Mouse (Mus musculus) c-Kit-negative CD71-positive TER-119-positive erythroid progenitor cells, embryonic 14.5 days (primary cell): ENCODE data around the gene Actr3.
"Not testable (repeated sequence)": the region's sequence is repeated elsewhere in the genome, so short reads cannot be mapped to it uniquely, and the experiment has no call there.

Experiments used
- DNase-seq: peaks from one replicate; pipeline ENCODE4 v3.0.0-alpha.2; 2013; ENCODE audit warnings: low read depth, low spot score

Actr3 gene

DNA sequence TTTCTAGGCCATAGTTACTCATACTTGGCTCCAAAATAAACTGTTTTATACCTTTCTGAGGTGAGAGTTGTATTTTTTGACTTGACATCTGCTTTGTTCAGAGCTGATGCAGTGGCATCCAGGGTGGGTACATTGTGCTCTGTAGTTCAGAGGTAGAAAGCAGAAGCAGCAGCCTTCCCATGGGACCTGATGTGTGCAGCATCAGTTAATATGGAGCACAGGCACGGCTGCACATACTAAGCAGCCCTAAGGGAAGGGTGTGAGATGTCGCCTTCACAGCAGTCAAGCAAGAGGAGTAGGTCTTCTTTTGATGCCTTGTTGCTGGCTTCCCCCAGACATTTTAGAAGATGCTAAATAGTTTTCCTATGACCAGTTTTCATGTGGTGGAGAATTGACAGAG, 3.3 kb upstream of the Actr3 start:
- DNase-seq = no peak

DNA sequence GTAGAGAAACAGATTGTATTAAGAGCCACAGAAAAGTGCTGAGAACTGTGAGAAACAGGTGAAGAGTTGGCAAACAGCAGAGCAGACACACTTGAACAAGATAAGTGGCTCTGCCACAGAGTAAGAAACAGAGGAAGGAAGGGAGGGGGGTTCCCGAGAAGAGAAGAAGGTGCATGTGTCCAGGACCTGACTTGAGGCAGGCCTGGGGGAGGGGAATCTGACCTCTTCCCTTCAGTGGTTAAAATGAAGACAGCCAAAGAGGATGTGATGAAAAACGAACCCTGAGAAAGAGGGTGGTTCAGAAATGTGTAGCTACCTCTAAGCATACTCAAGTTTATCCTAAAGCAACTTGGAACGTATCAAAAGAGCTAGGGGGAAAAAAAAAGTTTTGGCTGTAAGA, 2.4 kb upstream of the Actr3 start:
- no peak for DNase-seq

DNA sequence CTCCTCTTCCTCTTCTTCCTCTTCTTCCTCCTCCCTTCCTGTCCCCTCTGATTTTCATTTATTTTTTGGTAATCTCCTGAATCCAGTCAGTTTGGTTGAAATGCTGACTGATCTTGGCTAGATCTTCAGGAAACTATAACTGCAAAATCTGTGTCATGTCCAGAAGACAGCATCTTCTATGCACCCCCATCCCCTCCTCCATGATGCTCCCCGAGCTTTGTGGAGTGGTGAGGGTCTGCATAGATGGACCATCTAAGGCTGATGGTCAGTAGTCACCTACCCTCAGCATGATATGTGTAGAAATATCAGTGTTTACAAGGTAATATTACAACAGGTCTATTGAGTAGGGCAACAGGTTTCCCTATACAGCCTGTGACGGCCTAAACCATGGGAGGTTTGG, 1.6 kb upstream of the Actr3 start:
- DNase-seq = no peak

DNA sequence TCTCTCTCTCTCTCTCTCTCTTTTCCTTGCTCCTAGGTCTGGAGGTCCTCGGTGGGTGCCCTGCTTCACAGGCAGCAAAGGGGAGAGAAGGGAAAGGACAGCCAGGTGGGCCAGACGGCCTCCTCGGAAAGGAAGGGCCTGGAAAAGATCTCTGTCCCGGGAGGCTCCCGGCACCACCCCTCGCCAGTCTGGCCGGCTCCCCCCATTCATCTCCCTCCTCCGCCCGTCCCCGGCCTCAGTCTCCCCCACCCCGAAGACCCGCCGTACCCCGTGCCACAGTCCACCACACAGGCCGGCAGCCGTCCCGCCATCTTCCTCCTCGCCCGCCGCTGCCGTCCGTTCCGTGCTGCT, 534 bp downstream of the Actr3 start:
- peak; percentile 31 for DNase-seq

DNA sequence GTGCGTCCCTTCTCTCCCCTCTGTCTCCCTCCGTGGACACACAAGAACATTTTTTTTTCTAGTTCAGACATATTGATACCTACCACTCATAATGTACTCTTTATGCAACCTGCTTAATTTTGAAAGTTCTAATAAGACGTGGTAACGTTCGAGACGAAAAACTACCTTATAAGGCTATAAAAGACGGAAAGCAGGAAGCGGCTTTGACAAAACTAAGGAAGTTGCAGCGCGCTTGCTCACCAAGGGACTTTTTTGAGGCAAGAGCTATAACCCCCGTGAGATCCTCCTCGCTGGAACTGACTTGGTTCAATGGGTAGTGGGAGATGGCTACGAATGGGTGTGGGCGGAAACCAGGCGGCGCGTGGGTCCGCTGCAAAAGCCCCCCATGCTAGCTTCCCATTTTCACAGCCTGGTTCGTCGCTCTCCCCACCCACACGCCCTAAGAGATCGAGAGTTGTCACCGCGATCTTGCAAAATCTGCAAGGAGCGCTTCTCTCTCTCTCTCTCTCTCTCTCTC, 984 bp downstream of the Actr3 start:
- peak; percentile 31 for DNase-seq

DNA sequence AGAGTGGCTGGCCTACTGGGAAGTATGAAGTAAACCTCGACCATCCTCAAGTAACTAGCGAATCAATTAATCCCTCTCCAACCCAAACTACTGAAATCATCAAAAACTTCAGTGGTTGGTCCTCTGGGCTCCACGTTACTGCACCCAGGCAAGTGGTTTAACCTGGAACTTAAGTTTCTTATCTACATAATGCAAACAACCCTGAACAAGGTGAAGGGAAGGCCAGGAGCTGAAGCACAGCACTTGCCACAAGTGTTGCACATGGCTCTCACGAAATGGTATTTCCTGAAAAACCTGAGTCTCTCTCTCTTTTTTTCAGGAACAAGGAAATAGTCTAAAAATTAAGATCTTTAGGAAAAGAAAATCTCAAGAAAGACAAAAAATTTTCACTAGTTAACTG, 4.2 kb downstream of the Actr3 start:
- DNase-seq = no peak

DNA sequence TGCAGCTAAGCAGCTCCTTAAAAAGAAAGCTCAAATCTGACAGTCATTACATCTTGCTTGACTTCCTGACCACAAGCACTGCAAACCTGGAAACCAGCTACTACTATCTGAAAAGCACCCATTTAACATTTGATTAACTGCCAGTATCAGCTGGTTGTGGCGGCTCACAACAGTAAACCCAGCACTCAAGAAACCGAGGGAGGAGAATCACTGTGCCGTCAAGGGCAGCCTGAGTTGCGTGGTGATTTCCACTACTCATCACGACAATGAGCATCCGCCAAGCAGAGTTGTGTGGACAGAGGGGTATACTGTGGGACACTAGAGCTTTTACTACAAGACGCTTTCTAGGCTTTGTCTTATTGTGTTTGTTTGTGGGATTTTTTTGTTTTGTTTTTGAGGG, 4.8 kb downstream of the Actr3 start:
- no peak for DNase-seq

DNA sequence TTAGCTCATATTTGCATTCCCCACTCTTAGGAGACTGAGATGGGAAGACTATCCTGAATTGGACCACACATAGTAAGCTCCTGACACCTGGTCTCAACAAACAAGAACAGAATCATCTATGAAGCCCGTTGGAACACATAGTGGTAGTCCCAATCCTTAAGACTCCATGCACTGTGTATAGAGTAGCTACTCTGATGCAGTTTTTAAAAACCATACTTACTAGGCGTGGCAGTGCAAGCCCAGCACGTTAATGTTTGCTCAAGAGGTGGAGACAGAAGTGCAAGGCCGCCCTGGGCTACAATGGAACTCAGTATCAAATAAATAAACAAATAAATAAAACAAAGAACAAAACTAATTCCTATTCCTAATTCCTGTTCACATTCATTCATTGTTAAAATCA, 5.5 kb downstream of the Actr3 start:
- DNase-seq = no peak

DNA sequence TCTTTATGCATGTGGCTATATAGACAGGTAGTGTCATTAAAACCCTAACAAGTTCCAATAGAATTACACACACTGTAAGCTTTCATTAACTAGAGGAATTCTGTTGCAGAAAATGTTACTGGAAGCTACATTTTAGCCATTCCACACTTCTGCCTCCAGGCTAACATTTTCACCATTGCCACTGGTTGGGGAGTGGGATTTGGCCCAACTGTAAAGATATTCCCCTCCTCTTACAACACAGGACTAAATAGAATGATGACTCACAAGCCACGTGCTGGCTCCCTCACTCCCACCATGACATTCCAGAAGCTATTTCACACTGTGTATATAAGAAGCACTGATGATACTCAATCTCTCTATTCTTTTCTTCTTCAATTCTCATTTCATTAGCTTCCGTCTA, 7.2 kb downstream of the Actr3 start:
- DNase-seq = no peak

DNA sequence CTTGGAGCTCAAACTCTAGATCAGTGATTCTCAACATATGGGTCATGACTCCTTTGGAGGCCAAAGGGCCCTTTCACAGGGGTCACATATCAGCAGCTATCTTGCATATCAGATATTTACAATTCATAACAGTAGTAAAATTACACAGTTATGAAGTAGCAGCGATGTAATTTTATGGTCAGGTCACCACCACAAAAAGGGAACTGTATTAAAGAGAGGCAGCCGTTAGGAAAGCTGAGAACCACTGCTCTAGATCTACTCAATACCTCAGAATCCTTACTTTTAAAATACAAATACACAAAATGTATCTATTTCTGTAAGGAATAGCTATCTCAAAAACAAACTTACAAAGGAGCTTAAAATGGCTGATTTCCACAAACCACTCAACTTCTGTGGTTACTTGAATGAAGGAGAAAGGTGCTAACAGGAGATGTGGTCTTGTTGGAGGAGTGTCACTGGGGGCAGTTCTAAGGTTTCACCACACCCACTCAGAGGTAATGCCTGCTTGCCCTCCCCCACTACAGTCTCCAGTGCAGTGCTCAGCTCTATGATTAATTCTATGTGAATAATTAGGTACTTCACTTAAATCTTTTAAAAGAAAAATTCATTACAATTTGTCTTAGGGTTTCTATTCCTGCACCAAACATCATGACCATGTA, 9.0 kb downstream of the Actr3 start:
- DNase-seq = no peak

DNA sequence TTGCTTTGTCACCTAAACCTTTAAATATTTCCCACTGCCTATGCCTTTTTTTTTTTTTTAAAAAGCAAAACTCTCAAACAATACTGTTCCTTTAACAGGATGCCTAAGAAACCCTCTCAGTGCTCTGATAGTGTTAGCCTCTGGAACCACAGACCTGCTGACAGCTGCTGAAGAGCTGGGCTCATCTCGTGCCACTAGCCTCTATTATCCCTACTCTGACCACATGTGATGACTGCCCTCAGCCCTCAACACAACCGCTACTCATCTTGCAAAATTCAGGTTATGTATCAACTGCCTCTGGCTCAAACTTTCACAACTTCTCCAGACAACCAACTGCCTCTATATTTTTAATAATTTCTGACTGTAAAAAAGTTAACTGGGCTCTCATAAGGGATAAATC, 15.6 kb downstream of the Actr3 start:
- no peak for DNase-seq

DNA sequence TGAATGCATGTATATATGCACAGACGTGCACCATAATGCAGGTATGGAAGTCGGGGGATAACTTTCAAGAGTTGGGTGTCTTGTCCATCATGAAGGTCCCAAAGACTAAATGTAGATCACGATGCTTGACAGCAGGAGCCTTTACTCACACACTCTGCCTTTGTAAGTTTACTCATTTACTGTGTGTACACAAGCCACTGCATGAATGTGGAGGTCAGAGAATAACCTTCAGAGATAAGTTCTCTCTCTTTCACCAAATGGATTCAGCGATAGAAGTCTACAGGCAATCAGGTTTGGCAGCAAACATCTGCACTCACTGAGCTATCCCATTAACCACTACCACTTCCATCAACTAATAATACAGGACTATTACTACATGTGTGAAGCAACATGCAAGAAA, 16.8 kb downstream of the Actr3 start:
- no peak for DNase-seq

DNA sequence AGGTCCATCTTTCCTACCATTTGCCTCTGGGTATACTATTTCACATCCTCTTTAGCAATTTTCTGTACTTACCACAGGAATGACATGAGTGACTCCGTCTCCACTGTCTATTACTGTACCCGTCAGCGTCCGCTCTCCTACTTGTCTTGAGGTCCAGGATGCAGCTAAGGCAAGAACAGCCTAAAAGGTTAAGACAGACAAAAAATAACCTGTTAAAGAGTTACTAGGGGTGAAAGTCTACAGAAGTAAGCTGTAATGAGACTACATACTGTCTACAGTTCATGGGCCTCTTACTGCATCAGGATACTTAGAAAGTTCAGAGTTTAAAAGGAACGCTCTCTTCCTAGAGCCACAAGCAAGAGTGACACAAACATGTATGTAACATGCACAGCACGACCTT, 28.3 kb downstream of the Actr3 start:
- DNase-seq = no peak

DNA sequence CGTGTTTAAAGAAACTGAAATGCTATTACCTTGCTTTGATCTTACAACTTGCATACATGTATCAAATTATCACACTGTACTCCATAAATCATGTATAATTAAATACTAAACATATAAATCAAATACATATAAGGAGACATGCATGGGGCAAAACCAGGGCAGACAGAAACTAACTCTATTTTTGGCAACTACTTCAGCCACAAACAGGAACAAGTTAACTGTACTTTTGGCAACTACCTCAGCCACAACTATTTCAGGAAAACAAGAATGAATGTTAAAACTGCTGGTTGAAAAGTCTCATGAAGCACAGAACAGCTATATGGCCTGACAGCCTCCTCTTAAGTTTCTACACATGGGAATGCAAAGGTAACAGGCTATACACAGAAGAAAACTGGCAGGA, 40.1 kb downstream of the Actr3 start:
- DNase-seq = no peak

DNA sequence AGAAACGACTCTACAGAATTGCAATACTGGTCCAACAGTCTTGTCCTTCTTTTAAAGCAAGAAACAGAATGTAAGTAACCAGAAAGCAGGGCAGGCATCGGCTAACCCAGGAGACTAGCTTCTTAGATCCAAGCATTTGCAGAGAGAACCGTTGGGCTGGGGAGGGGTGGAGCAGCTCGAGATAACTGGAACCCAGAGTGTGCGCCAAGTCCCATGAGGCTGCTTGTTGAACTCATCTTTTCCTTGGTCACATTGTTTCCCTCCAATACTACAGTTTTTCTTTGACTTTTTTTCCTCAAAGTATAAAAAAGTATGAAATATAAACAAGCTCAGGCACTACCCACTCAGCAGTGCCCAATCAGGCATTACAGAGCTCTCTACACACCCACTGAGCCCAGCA, 42.2 kb downstream of the Actr3 start:
- DNase-seq = not testable (repeated sequence)

DNA sequence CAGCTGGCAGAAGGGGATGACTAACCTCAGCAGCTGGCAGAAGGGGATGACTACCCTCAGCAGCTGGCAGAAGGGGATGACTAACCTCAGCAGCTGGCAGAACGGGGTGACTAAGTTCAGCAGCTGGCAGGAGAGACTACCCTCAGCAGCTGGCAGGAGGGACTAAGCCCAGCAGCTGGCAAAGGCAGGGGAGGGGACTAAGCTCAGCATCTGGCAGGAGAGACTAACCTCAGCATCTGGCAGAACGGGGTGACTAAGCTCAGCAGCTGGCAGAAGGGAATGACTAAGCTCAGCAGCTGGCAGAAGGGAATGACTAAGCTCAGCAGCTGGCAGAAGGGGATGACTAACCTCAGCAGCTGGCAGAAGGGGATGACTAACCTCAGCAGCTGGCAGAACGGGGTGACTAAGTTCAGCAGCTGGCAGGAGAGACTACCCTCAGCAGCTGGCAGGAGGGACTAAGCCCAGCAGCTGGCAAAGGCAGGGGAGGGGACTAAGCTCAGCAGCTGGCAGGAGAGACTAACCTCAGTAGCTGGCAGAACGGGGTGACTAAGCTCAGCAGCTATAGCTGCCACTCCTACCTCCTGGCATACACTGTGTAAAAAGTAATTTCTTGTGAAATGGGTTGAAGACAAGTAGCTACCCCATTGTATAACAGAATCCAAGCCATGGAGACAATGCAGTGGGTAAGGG, 45.3 kb downstream of the Actr3 start:
- not testable (repeated sequence) for DNase-seq

DNA sequence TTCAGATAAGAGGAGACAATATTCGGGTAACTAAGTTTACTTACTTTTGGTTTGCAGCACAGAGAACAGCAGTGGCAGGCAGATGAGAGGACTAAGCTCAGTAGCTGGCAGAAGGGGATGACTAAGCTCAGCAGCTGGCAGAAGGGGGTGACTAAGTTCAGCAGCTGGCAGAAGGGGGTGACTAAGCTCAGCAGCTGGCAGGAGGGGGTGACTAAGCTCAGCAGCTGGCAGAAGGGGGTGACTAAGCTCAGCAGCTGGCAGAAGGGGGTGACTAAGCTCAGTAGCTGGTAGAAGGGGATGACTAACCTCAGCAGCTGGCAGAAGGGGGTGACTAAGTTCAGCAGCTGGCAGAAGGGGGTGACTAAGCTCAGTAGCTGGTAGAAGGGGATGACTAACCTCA, 45.9 kb downstream of the Actr3 start:
- not testable (repeated sequence) for DNase-seq

DNA sequence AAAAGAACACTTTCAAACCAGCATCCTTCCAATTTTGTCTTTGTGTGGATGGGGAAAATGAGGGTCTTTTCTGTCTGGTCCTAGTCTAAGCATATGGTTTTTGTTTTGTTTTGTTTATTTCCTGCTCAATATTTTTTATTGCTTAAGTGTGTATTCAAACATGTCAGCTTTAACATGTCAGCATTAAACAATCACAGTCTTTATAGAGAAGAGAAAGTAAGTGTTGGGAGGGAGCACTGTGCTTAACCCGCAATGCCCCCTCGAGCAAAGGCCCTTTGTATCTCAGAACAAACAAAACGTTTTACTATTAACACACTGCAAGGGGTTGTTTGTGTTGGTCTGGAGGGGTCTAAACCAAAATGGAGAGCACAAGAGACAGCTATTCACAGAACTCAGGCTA, 47.2 kb downstream of the Actr3 start:
- DNase-seq = no peak

DNA sequence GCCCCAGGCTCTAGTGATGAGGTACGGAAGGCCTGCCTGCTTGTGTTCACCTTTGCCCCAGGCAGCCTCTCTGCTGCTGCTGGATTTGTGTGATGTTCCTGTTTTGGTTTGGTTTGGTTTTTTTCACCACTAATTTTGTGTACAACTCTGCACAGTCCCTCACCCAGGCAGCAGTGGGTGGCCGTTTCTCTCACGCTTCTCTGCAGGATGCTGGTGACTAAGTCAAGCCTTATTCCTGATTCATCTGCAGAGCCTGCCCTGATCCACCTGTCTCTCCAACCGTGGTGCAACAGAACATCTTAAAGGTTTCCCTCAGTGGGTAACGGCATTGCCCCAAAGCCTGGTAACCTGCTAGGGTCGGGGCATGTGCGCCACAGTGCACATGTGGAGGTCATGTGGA, 49.3 kb downstream of the Actr3 start:
- DNase-seq = no peak

DNA sequence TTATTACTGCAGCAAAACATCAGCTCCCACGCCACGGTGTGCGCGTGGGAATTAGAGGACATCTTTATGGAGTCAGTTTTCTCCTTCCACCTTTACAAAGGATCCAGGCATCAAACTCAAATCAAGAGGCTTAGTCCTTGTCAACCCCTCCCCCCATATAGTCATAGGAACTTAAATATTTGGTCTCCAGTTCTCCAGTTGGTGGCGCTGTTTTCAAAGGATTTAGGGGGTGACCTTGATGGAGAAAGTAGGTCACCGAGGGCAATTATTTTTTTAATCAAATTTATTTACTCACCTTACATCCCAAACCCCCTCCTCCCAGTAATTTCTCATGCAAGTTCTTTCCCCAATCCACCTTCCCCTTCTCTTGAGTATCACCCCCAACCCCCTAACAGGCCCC, 52.9 kb downstream of the Actr3 start:
- no peak for DNase-seq

DNA sequence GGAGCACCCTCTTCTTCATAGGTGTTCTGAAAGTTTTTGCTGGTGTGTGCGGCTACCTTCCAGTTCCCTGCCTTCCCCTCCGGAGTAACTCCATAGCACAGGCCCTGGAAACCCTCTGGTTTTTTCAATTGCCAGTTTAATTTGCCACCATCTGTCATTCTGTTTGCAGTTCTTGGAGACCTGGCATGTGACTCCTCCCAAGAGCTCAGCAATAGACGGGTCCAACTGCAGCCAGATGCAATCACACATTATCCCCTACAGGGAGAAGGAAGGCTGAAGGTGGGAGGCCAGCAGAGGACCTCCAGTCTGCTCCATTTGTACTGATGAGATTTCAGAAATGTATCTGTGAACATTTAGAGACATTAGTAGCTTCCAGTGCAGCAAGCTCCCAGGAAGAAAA, 56.6 kb downstream of the Actr3 start:
- DNase-seq = no peak

DNA sequence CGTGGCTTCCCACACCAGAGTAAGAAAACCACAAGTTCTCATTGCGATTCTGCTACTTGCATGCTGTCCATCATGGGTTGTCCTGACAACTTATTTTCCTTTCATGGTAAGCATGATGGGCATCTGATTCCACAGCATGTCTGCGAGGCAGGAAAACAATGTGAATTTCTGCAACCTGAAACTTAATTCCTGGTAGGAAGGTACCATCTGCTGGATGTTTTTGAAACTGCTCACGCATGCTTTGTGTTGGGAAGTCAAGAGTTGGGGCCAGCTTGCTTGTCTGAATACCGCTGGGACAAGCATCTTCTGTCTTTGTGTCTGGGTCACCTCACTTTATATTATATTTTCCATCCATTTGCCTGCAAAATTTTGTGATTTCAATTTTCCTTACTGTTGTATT, 62.7 kb downstream of the Actr3 start:
- DNase-seq = no peak

DNA sequence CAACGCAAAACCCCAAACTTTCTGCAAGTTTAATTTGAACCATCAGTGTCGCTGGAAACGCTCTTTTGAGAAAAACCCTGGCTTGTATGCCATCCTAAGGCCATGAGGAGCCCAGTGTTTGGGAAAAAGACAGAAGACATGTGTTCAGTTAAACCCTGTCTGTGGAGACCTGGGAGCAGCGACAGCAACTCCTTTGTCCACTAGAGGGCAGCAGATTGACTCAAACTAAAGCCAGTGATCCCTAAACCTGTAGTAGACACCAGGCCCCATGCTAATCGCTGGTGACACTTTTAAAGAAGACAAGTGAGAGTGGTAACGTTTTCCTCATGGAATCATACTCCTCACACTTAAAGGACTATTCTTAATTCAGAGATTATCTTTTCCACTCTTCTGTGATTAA, 64.7 kb downstream of the Actr3 start:
- peak; percentile 48 for DNase-seq

DNA sequence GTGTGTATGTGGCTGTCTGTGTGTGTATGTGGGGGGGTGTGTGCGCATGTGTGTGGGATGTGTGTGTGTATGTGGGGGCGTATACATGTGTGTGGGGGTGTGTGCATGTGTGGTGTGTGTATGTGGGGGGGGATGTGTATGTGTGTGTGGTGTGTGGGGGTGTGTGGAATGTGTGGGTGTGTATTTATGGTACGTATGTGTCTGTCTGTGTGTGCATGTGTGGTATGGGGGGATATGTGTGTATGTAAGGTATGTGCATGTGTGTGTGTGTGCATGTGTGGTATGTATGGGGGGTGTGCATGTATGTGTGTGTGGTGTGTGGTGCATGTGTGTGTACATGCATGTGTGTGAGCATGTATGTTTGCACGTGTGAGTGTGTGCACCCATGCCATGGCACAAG, 70.0 kb downstream of the Actr3 start:
- DNase-seq = no peak
